Mouse (Mus musculus) right cerebral cortex, postnatal 25 days (tissue): Measurements from ENCODE around the gene Sept1.

Experiments
- DNase-seq: peaks from one replicate; pipeline ENCODE4 v3.0.0; 2022

Gene Sept1

GRCm38 (mm10) chr7:127217901-127218642, 14.9 kb downstream of the Sept1 start:
- no peak for DNase-seq

- no peak for DNase-seq
Measured at GRCm38 (mm10) chr7:127217475-127217874, 15.5 kb downstream of the Sept1 start.

DNA sequence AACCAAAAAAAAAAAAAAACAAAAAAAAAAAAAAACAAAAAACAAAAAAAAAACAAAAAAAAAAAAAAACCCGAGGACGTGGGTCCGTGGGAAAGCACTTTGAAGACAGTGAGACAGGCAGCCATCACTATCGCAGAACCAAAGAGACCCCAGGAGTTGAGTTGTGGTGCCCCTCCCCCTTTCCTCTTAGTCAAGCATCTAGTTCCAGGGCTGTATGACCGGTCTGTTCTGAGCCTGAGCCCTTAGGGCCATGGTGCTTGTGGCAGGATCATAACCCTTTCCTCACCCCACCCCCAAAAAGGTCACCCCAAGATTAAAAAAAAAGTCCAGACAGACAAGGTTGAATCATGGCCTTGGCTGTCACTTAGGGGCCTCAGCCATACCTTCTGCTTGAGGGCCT, 16.6 kb downstream of the Sept1 start:
- no peak for DNase-seq

DNA sequence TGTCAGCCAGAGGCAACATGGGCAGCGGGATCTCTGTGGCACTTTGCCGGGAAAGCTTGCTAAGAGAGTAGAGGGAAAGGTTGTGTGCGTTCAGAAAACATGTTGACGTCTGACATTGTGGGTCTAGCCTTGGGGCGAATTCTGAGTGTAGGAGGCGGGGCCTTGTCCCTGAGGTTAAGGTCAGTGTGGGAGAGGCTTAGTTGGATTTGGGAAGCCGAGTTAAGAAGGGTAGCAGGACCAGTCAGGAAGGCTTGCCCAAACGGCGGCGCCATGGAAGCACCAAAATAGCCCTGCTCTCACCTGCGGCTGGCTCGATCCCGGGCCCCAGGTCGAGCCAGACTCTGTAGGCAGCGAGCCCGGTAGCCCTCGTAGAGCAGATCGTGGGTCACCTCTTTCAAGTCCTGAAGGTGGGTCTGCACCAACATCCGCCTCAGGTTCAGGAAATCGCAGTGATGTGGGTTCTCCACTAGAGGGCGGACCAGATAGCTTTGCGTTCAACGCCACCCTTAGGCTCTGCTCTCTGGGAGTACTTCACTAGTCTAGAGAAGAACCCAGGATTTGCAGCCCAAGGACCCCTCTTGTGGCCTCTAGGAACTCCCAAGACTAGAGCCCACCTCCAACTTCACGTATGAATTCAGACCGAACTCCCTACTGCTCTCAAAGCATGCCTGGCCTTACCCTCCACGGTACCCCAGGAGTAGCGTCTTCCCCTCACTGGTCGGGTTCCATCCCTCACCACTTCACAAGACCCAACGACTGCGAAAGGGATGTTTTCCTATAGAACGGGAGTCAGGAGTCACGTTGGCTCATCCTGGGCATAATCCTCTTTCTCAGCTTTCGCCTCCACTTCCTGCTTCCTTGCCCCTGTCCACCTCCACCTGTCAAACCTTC, 17.7 kb downstream of the Sept1 start:
- no peak for DNase-seq

DNA sequence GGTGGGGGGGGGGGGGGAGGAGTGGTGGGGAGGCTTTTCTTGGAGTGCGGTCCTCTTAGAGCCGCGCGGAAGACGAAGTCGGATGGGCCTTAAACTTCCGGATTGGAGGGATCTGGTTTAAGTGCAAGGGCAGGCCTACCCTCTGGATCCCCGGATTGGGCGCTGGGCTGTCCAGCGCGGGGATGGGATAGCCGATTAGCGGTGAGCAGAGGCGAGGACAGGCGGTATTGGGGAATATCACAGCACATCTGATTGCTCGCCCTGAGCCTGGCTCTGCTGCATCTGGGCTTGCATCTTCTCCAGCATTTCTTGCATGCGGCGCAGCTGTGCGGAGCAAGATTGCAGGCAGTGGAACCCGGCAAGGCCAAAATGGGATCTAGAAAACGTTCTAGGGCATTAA, 18.4 kb downstream of the Sept1 start:
- DNase-seq = no peak

DNA sequence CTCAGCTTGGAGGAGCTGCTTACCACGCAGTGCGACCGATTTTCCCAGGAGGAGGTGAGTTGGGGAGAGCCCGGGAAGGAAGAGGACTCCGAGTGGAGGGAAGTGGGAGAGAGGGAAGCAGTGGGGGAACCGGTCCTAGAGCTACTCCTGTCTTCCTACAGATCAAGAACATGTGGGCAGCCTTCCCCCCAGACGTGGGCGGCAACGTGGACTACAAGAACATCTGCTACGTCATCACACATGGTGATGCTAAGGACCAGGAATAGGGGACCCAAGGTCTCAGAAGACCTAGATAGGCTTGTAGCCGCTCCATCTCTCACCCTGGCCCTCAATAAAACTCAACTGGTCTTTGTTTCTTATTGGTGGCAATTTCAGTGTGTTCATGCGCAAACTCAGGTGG, 19.0 kb downstream of the Sept1 start:
- no peak for DNase-seq

- DNase-seq = no peak
Measured at GRCm38 (mm10) chr7:127213485-127213884, 19.4 kb downstream of the Sept1 start.

GRCm38 (mm10) chr7:127212432-127213250, 20.3 kb downstream of the Sept1 start:
- no peak for DNase-seq

GRCm38 (mm10) chr7:127211014-127211745, 21.8 kb downstream of the Sept1 start:
- no peak for DNase-seq

DNA sequence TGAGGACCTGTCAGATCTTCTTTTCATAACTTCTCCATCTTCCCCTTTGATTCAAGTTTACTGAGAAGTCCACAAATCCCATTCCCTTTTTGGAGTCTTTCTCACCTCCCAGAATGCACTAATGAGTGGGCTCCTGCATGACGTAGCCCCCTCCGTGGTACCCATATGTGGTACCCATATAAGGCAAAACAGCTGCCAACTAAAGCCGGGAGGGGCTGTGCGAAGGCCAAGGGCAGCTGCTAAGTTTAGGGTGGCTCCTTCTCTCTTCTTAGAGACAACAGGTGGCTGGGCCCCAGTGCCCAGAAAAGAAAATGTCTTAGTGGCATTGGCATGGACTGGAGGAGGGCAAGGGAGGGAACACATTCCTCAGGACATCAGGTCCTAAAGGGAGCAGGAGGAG, 22.7 kb downstream of the Sept1 start:
- no peak for DNase-seq

- DNase-seq = no peak
Measured at GRCm38 (mm10) chr7:127209851-127210250, 23.1 kb downstream of the Sept1 start.

GRCm38 (mm10) chr7:127208553-127209438, 24.1 kb downstream of the Sept1 start, which contains the start of gene Mylpf:
Gene Mylpf (plus strand): TSS chr7:127208890.
- peak; percentile 88 for DNase-seq

DNA sequence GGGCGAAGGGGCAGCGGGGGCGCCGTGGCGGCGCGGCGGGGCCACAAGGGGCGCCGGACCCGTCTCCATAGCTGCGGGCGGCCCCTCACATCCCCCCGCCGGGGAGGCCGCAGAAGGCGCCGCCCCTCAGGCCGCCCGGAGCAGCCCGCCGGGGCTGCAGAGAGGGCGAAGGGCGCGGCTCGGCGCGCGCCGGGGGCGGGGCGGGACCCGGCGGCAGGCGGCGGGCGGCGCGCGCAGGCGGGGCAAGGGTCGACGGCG, 24.7 kb downstream of the Sept1 start, which contains the start of gene Tbc1d10b:
Tbc1d10b (minus strand) TSS at position 174 of the 258 bp plus-strand sequence.
- DNase-seq = no peak

DNA sequence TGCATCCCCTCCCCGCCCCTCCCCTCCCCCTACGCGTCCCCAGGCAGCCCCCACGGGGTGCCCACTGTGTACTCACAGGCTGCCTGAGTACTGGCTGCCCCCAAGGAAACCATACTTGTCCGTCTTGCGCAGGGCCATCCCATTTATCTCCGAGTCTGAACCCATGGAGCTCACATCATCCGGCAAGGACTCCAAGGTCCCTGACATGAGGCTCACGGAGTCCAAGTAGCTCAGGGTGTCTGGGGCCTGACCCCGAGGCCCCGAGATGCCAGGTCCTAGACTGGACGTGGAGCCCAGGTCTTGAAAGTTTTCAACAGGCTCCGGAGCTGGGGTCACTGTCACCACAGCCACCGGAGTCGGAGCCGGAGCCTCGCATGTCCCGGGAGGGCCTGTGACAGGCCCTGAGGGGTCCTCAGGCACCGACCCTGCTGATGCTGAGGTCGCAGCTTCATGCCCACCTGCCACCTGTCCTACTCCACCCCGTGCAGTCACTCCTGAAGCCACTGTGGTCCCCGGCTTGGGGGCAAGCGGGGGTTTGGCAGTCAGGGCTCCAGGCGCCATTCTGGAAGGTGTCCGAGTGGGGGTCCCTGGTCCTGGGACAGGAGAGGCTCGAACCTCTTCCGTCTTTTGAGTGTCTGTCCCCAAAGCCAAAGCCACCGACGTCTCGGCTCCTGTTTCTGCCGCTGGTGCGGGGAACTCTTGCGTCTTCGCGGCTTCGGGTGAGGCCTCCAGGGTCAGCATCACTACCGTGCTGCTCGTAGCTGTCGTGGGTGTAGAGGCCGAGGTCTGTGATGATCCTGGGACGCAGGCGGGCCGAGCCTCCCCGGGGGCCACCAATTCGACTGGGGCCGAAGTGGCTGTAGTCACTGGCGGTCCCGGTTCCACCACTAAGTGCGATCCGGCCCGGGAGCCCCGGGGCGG, 25.3 kb downstream of the Sept1 start:
- peak; percentile 33 for DNase-seq

DNA sequence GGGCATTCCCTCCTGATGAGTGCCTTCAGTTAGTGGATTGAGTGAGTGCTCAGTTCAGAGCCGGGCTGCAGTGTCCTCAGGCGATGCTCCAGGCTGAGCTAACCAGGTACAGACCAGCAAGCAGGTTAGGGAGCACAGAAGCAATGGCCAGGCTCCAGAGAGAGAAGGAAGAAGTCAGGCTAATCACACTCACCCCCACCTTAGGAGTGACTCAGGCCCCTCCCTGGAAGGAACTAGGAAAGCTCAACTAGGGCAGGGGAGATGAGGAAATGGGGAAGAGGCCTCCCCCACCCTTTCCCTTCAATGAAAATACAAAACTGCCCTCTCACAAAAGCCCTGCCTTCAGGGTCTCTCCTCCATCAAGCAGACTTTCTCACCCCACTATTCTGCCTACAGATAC, 26.3 kb downstream of the Sept1 start:
- DNase-seq = no peak

GRCm38 (mm10) chr7:127196484-127196883, 36.4 kb downstream of the Sept1 start:
- no peak for DNase-seq

DNA sequence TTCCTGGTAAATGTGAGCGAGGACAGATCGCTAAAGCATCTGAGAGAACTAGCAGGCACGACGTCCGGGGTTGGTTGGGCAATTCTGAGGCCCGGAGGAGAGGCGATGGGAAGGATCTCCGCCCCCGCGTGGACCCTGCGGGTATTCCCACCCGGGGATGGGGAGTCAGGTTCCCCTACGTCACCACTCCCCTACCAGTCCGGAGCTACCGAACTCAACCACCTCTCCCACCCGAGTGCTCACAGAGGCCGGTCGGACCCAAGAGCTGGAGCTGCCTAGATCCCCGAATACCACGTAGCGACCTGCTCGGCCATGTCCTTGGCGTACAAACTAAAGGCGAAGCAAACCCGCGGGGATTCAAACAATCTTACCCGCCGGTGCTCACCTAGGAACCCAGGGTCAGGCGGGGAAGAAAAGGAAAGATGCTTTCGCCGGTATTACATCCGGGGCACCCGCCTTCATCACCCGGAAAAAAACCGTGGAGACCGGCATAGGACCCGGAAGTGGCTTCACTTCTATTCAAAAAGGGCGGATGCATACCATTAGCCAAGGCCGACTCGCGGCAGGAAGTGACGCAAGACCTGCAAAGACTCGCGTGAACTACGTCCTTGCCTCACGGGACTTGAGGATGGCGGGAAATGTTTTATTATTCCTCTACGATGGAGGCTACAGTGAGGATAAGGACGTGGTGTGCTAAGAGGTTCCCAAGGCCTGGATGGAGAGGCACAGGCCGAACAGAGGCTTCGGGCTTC, 37.2 kb downstream of the Sept1 start, which contains the start of gene Cd2bp2:
Cd2bp2 (minus strand) TSS at position 507 of the 752 bp plus-strand sequence.
- DNase-seq = peak; percentile 94

DNA sequence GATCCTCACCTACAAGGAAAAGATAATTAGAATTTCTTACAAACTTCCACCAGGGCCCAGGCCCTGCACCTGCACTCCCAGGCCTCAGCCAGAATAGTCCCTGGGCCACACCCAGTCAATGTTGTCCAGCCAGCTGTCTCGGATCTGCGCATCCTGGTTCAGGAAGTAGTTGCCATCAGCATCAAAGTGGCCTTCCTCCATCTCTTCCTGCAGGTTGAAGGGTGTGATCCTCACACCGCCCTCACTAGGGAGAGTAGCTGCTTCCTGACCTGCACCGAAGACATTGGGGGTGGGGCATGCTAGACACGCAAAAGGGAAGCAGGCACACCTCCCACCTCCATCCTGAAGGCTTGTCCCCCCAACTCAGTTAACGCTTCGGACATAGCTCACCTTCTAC, 38.3 kb downstream of the Sept1 start:
- DNase-seq = no peak

GRCm38 (mm10) chr7:127194011-127194632, 38.8 kb downstream of the Sept1 start:
- DNase-seq = no peak
